Mouse (Mus musculus): Measurements from ENCODE around the gene Tmem176b.
A peak's percentile ranks its signal among the peaks of the same experiment; 100 is the strongest.

DNA sequence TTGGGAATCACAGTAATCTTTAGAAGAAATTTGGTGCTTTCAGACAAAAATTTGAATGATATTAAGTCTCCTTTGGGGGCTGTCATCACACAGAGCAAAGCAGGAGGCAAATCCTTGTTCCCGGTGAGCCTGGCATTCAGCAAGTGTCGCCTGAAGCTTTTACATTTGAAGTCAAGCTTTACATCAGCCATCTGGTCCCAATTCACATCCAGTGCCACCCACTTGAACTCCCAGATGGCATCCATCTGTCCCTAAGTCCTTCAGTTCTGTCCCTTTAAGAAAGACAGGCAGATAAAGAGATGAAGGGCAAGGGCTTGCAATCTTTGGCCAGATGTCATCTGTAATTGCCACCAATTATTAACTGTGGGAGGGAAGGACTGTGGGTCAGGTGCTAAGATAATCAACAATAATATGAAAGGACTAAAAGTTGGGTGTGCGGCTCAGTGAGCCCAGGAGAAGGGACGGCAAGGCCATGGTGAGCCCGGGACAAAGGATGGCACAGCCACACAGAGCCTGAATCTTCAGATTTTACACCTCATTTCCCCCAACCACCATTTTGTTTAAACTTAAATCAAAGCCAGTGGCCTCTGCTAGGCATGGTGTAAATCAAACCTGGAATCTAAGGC lies 35.3 kb upstream of the Tmem176b start:
- TF ChIP-seq CTCF (conservative IDR thresholded peaks at IDR 0.05; ENCODE audit: insufficient read depth, insufficient read length, low read depth, low read length) (no peak), POLR2A (IDR thresholded peaks at IDR 0.05; ENCODE audit: low read depth, low read length) (peak; percentile 43)
